Mouse (Mus musculus) MEL (cell line): ENCODE measurements around the gene Pou3f1. TPM values are rescaled to one million over a fixed set of nuclear protein-coding genes. Genes with fewer than 3 reads are reported as not detected.

Source experiments
- DNase-seq: peaks from one replicate; pipeline ENCODE4 v3.0.0; 2011; ENCODE audit warnings: low read depth, low spot score
- H3K27ac ChIP-seq: 2 replicates; pipeline ENCODE4 v1.5.1; 2012; ENCODE audit warnings: low read depth, mild to moderate bottlenecking, control low read depth, low read length, moderate library complexity; ENCODE audit not compliant: control insufficient read depth
- H3K27me3 ChIP-seq, 2 experiments: fragments of 150-350 bp in 1 of 2; sonication (generic) in 1 of 2; 2 replicates each; pipeline ENCODE4 v1.6.1; 2012; ENCODE audit warnings: low read length in 2 of 2, mild to moderate bottlenecking in 2 of 2, improper control_type of control experiment in 1 of 2, moderate library complexity in 1 of 2; ENCODE audit not compliant: insufficient read depth in 2 of 2, control insufficient read depth in 1 of 2
- H3K36me3 ChIP-seq, 2 experiments: 2 replicates each; pipeline ENCODE4 v1.6.1; 2012 to 2014; ENCODE audit warnings: low read length in 2 of 2, improper control_type of control experiment in 1 of 2, inconsistent platforms in 1 of 2, mild to moderate bottlenecking in 1 of 2; ENCODE audit not compliant: insufficient read depth in 2 of 2, control insufficient read depth in 1 of 2
- H3K4me1 ChIP-seq, 2 experiments: fragments of 150-350 bp in 1 of 2; sonication (generic) in 1 of 2; 2 replicates each; pipeline ENCODE4 v1.6.1; 2012; ENCODE audit warnings: low read length in 2 of 2, improper control_type of control experiment in 1 of 2, mild to moderate bottlenecking in 1 of 2; ENCODE audit not compliant: insufficient read depth in 2 of 2, control insufficient read depth in 1 of 2
- H3K4me3 ChIP-seq, 2 experiments: fragments of 150-350 bp in 1 of 2; sonication (generic) in 1 of 2; 2 replicates each; pipeline ENCODE4 v1.5.1; 2012; ENCODE audit warnings: low read depth in 2 of 2, low read length in 2 of 2, mild to moderate bottlenecking in 2 of 2, moderate library complexity in 2 of 2, control low read depth in 1 of 2, improper control_type of control experiment in 1 of 2; ENCODE audit not compliant: control insufficient read depth in 1 of 2, insufficient read depth in 1 of 2
- H3K79me2 ChIP-seq: 2 replicates; pipeline ENCODE4 v1.6.1; 2012; ENCODE audit warnings: mild to moderate bottlenecking, low read length, moderate library complexity; ENCODE audit not compliant: control insufficient read depth, poor library complexity, insufficient read depth
- H3K9ac ChIP-seq: 2 replicates; pipeline ENCODE4 v1.6.1; 2012; ENCODE audit warnings: low read depth, mild to moderate bottlenecking, control low read depth, low read length, moderate library complexity; ENCODE audit not compliant: control insufficient read depth, poor library complexity, severe bottlenecking
- H3K9me3 ChIP-seq: fragments of 150-350 bp; sonication (generic); replicated peaks from 2 replicates; pipeline ENCODE4 v1.6.1; 2012; ENCODE audit warnings: mild to moderate bottlenecking, low read length, improper control_type of control experiment, moderate library complexity; ENCODE audit not compliant: insufficient read depth
- CHD1 ChIP-seq: IDR thresholded peaks from 2 replicates; pipeline ENCODE4 v1.6.1; 2012; ENCODE audit warnings: low read depth, mild to moderate bottlenecking, inconsistent platforms, low read length, improper control_type of control experiment
- CHD2 ChIP-seq: IDR thresholded peaks from 2 replicates; pipeline ENCODE4 v1.6.1; 2011; ENCODE audit warnings: low read length, improper control_type of control experiment
- CTCF ChIP-seq, 3 experiments: IDR thresholded peaks in 2 of 3; conservative IDR thresholded peaks in 1 of 3; 2 replicates each; pipeline ENCODE4 v1.5.1; 2011 to 2012; ENCODE audit warnings: low read length in 3 of 3, low read depth in 2 of 3, mild to moderate bottlenecking in 2 of 3, improper control_type of control experiment in 1 of 3, inconsistent platforms in 1 of 3, mixed read lengths in 1 of 3, moderate library complexity in 1 of 3; ENCODE audit not compliant: control insufficient read depth in 1 of 3, insufficient read depth in 1 of 3, poor library complexity in 1 of 3, severe bottlenecking in 1 of 3
- EP300 ChIP-seq, 2 experiments: IDR thresholded peaks; 2 replicates each; pipeline ENCODE4 v1.6.1; 2011; ENCODE audit warnings: improper control_type of control experiment in 2 of 2, low read length in 2 of 2, low read depth in 1 of 2, mild to moderate bottlenecking in 1 of 2
- ETS1 ChIP-seq: IDR thresholded peaks from 2 replicates; pipeline ENCODE4 v1.6.1; 2012; ENCODE audit warnings: low read depth, mild to moderate bottlenecking, inconsistent platforms, low read length, improper control_type of control experiment, moderate library complexity
- GABPA ChIP-seq: IDR thresholded peaks from 2 replicates; pipeline ENCODE4 v1.6.1; 2012; ENCODE audit warnings: low read depth, mild to moderate bottlenecking, inconsistent platforms, low read length, improper control_type of control experiment, moderate library complexity
- GATA1 ChIP-seq: IDR thresholded peaks from 2 replicates; pipeline ENCODE4 v1.6.1; 2011; ENCODE audit warnings: low read depth, low read length, improper control_type of control experiment
- HCFC1 ChIP-seq: IDR thresholded peaks from 2 replicates; pipeline ENCODE4 v1.6.1; 2012; ENCODE audit warnings: low read depth, mild to moderate bottlenecking, inconsistent platforms, low read length, improper control_type of control experiment, moderate library complexity
- JUND ChIP-seq: IDR thresholded peaks from 2 replicates; pipeline ENCODE4 v1.6.1; 2011; ENCODE audit warnings: low read depth, mild to moderate bottlenecking, improper control_type of control experiment, low read length
- KAT2A ChIP-seq: conservative IDR thresholded peaks from 2 replicates; pipeline ENCODE4 v1.6.1; 2012; ENCODE audit warnings: low read depth, low read length, improper control_type of control experiment, inconsistent platforms
- MAX ChIP-seq: IDR thresholded peaks from 2 replicates; pipeline ENCODE4 v1.6.1; 2011; ENCODE audit warnings: low read length, improper control_type of control experiment
- MAZ ChIP-seq: IDR thresholded peaks from 2 replicates; pipeline ENCODE4 v1.6.1; 2012; ENCODE audit warnings: low read depth, mild to moderate bottlenecking, inconsistent platforms, low read length, improper control_type of control experiment
- MXI1 ChIP-seq: IDR thresholded peaks from 2 replicates; pipeline ENCODE4 v1.6.1; 2011; ENCODE audit warnings: mild to moderate bottlenecking, low read depth, low read length, improper control_type of control experiment
- MYB ChIP-seq: IDR thresholded peaks from 2 replicates; pipeline ENCODE4 v1.6.1; 2011; ENCODE audit warnings: mild to moderate bottlenecking, low read depth, low read length, improper control_type of control experiment
- MYC ChIP-seq: IDR thresholded peaks from 2 replicates; pipeline ENCODE4 v1.6.1; 2011; ENCODE audit warnings: low read depth, mild to moderate bottlenecking, low read length, improper control_type of control experiment, moderate library complexity
- NELFE ChIP-seq: IDR thresholded peaks from 2 replicates; pipeline ENCODE4 v1.6.1; 2011; ENCODE audit warnings: low read depth, low read length, improper control_type of control experiment
- NRF1 ChIP-seq: IDR thresholded peaks from 2 replicates; pipeline ENCODE4 v1.6.1; 2014; ENCODE audit warnings: low read depth, mild to moderate bottlenecking, inconsistent platforms, low read length, improper control_type of control experiment, moderate library complexity; ENCODE audit not compliant: poor library complexity, insufficient read depth, severe bottlenecking
- POLR2AphosphoS2 ChIP-seq: IDR thresholded peaks from 2 replicates; pipeline ENCODE4 v1.6.1; 2011; ENCODE audit warnings: low read length, improper control_type of control experiment
- RAD21 ChIP-seq: IDR thresholded peaks from 2 replicates; pipeline ENCODE4 v1.6.1; 2011; ENCODE audit warnings: mild to moderate bottlenecking, low read depth, low read length, improper control_type of control experiment
- TAL1 ChIP-seq: IDR thresholded peaks from 2 replicates; pipeline ENCODE4 v1.6.1; 2012; ENCODE audit warnings: mild to moderate bottlenecking, inconsistent platforms, low read length, moderate library complexity, mixed read lengths
- TBP ChIP-seq: IDR thresholded peaks from 2 replicates; pipeline ENCODE4 v1.8.0; 2011; ENCODE audit warnings: low read depth, low read length, improper control_type of control experiment
- TCF12 ChIP-seq: IDR thresholded peaks from 2 replicates; pipeline ENCODE4 v1.6.1; 2014; ENCODE audit warnings: low read depth, mild to moderate bottlenecking, inconsistent platforms, low read length, improper control_type of control experiment, moderate library complexity
- UBTF ChIP-seq: IDR thresholded peaks from 2 replicates; pipeline ENCODE4 v1.6.1; 2012; ENCODE audit warnings: low read depth, mild to moderate bottlenecking, inconsistent platforms, low read length, improper control_type of control experiment, moderate library complexity, borderline replicate concordance; ENCODE audit not compliant: insufficient read depth
- ZKSCAN1 ChIP-seq: IDR thresholded peaks from 2 replicates; pipeline ENCODE4 v1.6.1; 2012; ENCODE audit warnings: low read depth, mild to moderate bottlenecking, inconsistent platforms, low read length, improper control_type of control experiment, moderate library complexity
- polyA plus RNA-seq, 2 experiments: library from polyadenylated mRNA; stranded (reverse) in 1 of 2; unstranded in 1 of 2; fragments of >175 nt in 1 of 2; fragments of >200 nt in 1 of 2; gene quantifications; 2 replicates each; pipeline versions ENCODE4 v1.2.1 to v1.2.4; 2012; ENCODE audit warnings: low replicate concordance in 2 of 2, low read depth in 1 of 2; ENCODE audit not compliant: insufficient read length in 2 of 2, insufficient read depth in 1 of 2, missing spikeins in 1 of 2
- total RNA-seq: library from RNA; depleted of rRNA; stranded (reverse); fragments of 300-350 nt; gene quantifications from 2 replicates; pipeline ENCODE4 v1.2.3, GENCODE M21; 2012

The Pou3f1 gene
- total and polyA plus RNA-seq, 3 experiments = not detected

DNA sequence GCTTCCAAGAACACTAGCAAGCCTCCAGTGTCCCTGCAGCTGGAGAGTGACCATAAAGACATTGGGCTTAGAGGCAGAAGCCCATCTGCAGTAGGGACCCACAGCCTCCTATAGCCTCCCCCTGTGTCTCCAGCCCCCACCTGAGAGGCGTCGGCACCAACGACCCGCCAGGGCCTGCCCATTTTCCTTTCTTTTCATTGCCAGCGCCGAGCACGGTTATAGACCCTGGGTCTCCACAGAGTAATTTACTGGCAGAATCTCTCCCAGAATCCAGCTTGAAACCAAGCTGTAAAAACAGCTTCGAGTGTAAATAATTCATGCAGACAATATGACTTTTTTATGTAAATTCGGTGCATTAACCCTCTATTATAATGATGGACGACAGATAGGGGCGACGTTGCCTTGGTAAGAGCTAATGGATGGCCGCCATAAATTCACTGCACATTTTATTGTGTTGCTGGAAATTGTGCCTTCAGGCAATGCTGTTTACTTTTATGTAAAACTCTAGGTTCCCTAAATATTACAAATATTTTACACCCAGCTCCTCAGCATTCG lies 41.1 kb upstream of the Pou3f1 start:
- no peak overlapping the region for H3K9ac ChIP-seq
- no peak for TF ChIP-seq MXI1
- H3K27ac ChIP-seq = no peak overlapping the region
- H3K79me2 ChIP-seq = no peaks in the 10 kb centered on the region
- H3K9me3 ChIP-seq = no peaks in the 10 kb centered on the region
- H3K36me3 ChIP-seq = no peaks in the 10 kb centered on the region
- DNase-seq = no peak
- H3K4me3 ChIP-seq = no peak overlapping the region
- no peaks in the 10 kb centered on the region; a peak in 1 of 4 replicates for H3K27me3 ChIP-seq
- no peaks in the 10 kb centered on the region for H3K4me1 ChIP-seq

GRCm38 (mm10) chr4:124615986-124616385 lies 40.6 kb upstream of the Pou3f1 start:
- DNase-seq = no peak
- no peak overlapping the region for H3K4me3 ChIP-seq
- no peak for TF ChIP-seq MAZ
- TF ChIP-seq EP300 (IDR thresholded peaks at IDR 0.05; ENCODE audit: low read depth in 1 of 2, low read length in 2 of 2) = no peak
- TF ChIP-seq MAX = no peak
- TF ChIP-seq RAD21 = no peak
- no peak for TF ChIP-seq ETS1
- TF ChIP-seq JUND = no peak
- no peak for TF ChIP-seq CTCF (IDR thresholded peaks at IDR 0.05 in 2 of 3, conservative IDR thresholded peaks at IDR 0.05 in 1 of 3; ENCODE audit: control insufficient read depth in 1 of 3, insufficient read depth in 1 of 3, low read depth in 2 of 3, low read length in 3 of 3, poor library complexity in 1 of 3, severe bottlenecking in 1 of 3)
- TF ChIP-seq CHD2 = no peak
- TF ChIP-seq NRF1 = no peak
- no peak for TF ChIP-seq NELFE
- TF ChIP-seq MYC = no peak
- no peak for TF ChIP-seq HCFC1
- no peak overlapping the region for H3K27ac ChIP-seq
- no peaks in the 10 kb centered on the region for H3K9me3 ChIP-seq
- H3K79me2 ChIP-seq = no peaks in the 10 kb centered on the region
- H3K9ac ChIP-seq = no peak overlapping the region
- no peaks in the 10 kb centered on the region for H3K4me1 ChIP-seq
- H3K27me3 ChIP-seq = no peaks in the 10 kb centered on the region; a peak in 1 of 4 replicates
- H3K36me3 ChIP-seq = no peaks in the 10 kb centered on the region

- Histone ChIP-seq H3K79me2 (no peaks in the 10 kb centered on the region), H3K36me3 (no peaks in the 10 kb centered on the region), H3K9ac (no peak overlapping the region), H3K4me3 (no peak overlapping the region), H3K27me3 (no peaks in the 10 kb centered on the region; a peak in 1 of 4 replicates), H3K4me1 (no peaks in the 10 kb centered on the region), H3K9me3 (no peaks in the 10 kb centered on the region), H3K27ac (no peak overlapping the region)
- no peak for DNase-seq
- TF ChIP-seq HCFC1 (no peak), TCF12 (no peak), ETS1 (no peak), POLR2AphosphoS2 (no peak), UBTF (no peak), KAT2A (no peak), TAL1 (no peak), GATA1 (no peak), MYC (no peak), CHD1 (no peak), NELFE (no peak), CHD2 (no peak), GABPA (no peak), TBP (no peak), MXI1 (no peak), RAD21 (no peak), MAZ (no peak), MYB (no peak), ZKSCAN1 (no peak)
These were observed 40.0 kb upstream of the Pou3f1 start for GRCm38 (mm10) chr4:124616636-124617035.
